Mouse (Mus musculus): ENCODE measurements around the gene Gm3448.
"Not testable (repeated sequence)": the region's sequence is repeated elsewhere in the genome, so short reads cannot be mapped to it uniquely, and the experiment has no call there.

The Gm3448 gene

GRCm38 (mm10) chr17:15041175-15041729 is at the start of gene Gm3448, which contains the start of the genes Ermard and Tcte3:
Gm3448 (minus strand) TSS chr17:15041537.
Ermard (plus strand) TSS chr17:15041208.
Tcte3 (minus strand) TSS chr17:15041488.
- DNase-seq (ENCODE audit: low read depth): not testable (repeated sequence)

- no peak for DNase-seq (ENCODE audit: low read depth)
Observed at GRCm38 (mm10) chr17:15088591-15089001, 47.3 kb upstream of the Gm3448 start.

DNA sequence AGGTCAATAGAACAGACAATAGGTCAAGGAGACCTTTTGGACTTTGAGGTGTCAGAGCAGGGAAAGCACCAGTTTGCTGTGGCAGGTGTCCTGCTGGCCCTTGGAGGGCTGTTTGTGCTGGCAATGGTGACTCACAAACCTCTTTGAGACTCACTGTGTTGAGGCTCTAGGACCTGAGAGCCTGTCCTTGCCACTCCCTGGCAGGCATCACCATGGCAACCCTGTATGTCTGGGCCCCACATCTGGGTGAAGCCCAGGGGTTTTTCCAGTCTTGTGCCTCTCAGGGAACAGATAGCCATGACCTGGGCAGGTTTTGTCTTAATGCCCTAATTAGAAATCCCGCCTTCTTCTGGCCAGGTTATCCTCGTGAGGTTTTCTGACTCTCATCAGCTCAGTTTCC is 46.8 kb upstream of the Gm3448 start:
- no peak for DNase-seq (ENCODE audit: low read depth)

GRCm38 (mm10) chr17:15085006-15085405 is 43.7 kb upstream of the Gm3448 start:
- no peak for DNase-seq (ENCODE audit: low read depth)

DNA sequence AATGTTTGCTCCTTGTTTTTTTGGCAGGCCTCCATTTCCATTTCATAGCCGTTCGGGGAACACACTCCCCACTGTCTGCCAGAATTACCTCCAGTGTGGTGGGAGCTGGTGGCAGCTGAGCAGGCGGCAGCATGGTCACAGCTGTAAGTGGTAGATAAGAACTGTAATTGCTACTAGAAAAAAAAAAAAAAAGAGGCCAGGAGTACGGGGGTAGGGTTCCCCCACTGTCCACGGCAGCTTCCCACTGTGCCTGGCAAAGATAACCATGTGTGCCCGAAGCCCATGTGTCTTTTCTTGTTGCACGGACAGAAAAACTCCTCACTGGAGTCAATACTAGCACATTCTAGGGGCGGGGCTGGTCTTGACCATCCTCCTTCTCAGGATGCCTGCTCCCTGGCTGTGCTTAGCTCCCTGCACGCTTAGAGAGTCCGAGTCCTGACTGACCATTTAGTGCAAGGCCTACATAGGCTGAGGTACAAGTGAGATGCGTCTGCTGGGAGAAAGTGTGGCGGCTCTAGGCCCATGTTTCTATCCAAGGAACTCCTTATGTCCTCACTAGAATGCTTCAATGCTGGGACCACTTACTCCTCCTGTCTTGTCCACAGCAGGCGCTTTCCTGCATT is 43.0 kb upstream of the Gm3448 start:
- no peak for DNase-seq (ENCODE audit: low read depth)

DNA sequence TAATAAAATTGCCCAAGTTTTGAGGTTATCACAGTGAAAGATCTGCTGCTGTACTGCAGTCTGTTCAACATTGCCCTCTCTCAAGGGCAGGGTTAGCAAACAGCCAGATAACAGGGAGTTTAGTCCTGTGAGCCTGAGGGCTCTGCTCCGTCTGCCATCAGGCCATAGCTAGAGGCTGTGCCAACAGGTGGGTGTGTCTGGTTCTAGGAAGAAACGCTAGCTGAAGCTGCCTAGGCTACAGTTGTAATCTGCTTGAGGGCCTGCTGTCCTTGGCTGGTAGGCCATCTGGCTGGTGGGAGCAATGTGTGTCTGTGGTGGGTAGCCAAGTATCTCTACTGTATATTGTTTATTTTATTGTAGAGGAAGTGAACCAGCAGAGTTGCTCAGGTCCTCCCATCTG is 36.2 kb upstream of the Gm3448 start:
- DNase-seq (ENCODE audit: low read depth): no peak

DNA sequence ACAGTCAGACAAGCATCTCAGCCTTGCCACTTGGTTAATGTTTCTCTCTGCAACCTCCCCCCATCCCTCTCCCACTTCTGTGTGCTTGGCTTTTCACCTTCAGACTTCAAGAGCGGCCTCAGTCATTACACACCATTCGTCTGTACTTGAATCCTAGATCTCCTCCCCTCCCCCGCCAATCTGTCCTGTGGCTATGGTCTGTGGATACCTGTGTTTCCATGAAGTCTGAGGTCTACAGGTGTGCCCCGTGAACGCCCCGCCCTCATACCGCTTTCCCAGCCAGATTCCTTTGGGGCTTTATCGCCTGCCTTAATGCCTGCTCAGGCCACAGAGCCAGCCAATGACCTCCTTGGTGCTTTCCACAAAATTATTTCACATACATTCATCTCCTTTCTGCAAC is 33.7 kb upstream of the Gm3448 start:
- DNase-seq (ENCODE audit: low read depth): no peak

DNA sequence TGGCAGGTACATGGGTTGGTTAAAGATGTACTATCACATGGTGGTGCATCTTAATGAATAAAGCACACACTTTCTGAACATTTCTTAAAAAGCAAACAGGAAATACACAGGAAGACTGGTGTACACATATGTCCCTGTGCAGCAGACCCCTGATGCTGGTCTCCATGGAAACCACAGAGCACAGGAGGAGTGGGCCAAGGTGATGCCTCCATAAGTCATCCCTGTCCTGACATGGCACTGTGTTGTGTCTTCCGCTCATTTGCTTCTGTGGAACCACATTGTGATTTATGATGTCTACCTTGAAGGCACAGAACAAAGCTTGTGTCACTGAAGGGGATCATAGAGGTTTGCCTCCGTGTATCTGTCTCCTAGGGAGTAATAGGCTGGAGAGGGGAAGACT is 30.9 kb upstream of the Gm3448 start:
- DNase-seq (ENCODE audit: low read depth): no peak

DNA sequence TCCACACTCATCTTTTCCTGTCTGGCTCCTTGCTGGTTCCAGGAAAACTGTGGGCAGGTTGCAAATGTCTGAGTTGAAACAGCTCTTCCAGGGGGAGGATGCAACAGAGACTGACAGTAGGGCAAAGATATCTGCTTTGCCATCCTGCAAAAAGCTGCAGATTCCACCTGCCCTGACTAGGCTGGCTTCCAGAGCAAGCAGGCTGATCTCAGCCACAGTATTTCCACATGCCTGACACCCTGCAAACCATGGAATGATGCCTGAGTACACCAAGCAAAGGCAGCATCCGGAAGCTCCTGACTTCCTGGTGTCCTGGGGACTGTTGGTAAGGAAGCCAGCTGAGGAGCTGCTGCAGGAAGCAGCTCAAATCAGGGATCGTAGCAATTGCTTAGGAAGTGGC is 27.8 kb upstream of the Gm3448 start:
- no peak for DNase-seq (ENCODE audit: low read depth)

DNA sequence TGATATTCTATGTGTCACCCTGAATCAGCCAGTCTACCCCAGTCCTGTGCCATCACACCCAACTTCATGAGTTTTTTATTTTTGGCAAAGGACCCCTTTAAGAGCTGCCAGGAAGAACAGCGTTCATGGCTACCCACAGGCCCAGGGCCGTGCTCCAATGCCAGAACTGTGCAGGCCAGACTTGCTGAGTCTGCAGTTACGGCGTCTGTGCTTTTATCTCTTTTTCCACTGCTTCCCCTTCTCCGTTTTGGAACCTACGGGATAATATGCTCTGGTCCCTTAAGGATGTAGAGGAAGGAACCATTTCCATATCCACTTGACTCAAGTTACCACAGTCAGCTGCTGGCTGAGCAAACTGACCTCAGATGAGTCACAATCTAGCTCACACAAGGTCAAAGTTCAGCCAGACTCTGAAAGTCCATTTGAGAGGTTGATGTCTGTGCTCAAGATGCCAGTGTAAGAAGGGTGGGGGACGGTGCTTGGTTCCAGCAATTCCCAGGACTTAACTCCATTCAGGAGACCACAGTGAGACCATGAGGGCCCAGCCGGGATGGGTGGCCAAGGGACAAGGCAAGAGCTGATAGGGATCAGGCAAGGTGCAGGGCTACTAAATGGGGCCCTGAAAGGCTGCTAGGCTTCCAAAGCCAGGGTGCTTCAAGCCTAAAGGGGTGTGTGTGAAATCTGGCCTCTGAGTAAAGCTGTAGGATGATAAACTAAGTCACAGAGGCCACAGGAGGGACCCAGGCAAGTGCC is 26.9 kb upstream of the Gm3448 start:
- no peak for DNase-seq (ENCODE audit: low read depth)

DNA sequence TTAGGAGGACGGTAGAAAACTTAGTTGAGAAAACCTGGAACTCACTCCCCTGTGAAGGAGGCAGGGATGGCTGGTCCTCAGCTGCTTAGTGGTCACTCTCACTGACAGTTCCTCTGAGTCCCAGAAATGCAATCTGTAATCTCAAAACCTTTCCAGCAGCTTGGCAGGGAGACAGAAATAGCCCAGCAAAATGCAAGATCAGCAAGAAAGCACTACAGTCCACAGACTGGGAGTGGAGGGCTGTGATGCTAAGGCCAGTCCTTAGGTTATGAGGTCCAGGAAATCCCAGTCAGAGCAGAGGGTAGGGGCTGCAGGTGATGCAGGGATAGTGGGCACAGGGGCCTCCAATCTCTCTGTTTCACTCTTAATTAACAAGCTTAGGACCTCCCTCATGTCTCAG is 25.6 kb upstream of the Gm3448 start:
- DNase-seq (ENCODE audit: low read depth): no peak

DNA sequence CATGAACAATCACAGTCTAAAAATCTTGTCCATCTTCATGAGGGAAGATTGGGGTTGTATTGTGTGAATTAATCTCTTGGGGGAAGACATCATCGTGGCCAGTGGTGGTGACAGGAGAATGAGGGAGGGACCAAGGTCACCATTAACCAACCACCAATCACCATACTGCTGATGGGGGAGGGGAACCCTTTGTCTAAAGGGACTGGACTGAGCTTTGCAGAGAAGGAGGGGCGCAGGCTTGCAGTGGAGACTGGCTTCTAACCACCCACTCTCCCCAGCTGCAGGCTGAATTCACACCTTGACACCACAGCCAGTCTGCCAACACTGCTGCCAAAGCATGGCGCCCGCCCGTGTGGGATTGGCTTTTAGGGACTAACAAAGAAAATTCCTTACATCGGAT is 24.7 kb upstream of the Gm3448 start:
- no peak for DNase-seq (ENCODE audit: low read depth)

- peak; percentile 37 for DNase-seq (ENCODE audit: low read depth)
Observed at GRCm38 (mm10) chr17:15065391-15066024, 24.2 kb upstream of the Gm3448 start.

DNA sequence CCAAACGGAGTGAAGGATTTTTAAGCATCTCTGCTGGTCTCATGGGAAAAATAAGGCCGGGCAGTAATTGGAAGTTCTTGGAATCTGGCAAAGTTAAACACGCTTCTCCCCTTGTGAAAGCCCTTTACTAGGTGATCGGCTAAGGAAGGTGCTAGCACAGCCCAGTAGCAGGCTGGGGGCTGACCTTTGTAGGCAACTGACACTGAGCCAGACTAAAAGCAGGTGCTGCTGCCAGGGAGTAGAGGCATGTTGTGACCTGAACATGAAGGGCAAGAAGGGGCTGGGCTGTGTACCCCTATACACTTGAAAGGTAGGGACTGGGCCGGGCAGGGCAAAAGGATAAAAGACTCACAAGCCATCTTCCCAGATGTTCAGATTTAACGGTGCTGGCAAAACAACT is 19.0 kb upstream of the Gm3448 start:
- DNase-seq (ENCODE audit: low read depth): no peak

- no peak for DNase-seq (ENCODE audit: low read depth)
Observed at GRCm38 (mm10) chr17:15059646-15060045, 18.3 kb upstream of the Gm3448 start.

- no peak for DNase-seq (ENCODE audit: low read depth)
Observed at GRCm38 (mm10) chr17:15058161-15058591, 16.8 kb upstream of the Gm3448 start.

DNA sequence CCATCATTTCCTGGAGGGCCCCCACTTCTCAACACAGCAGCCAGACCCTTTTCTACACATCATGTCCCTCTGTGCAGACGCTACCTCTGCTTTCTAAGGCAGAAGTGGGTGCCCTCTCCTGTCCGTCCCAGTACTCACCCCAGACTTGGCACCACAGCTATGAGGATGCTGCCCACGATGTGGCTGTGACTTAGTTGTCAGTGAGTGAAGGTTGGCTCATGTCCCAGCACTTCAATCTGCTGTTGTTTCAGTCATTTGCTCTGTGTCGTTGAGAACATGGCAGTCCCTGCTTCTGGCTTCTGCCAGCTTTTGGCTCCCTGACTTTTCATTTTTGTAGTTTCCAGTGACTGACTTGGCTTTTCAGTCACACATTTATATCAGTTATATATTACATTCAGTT is 14.6 kb upstream of the Gm3448 start:
- DNase-seq (ENCODE audit: low read depth): no peak

GRCm38 (mm10) chr17:15053829-15054200 is 12.5 kb upstream of the Gm3448 start:
- DNase-seq (ENCODE audit: low read depth): not testable (repeated sequence)

DNA sequence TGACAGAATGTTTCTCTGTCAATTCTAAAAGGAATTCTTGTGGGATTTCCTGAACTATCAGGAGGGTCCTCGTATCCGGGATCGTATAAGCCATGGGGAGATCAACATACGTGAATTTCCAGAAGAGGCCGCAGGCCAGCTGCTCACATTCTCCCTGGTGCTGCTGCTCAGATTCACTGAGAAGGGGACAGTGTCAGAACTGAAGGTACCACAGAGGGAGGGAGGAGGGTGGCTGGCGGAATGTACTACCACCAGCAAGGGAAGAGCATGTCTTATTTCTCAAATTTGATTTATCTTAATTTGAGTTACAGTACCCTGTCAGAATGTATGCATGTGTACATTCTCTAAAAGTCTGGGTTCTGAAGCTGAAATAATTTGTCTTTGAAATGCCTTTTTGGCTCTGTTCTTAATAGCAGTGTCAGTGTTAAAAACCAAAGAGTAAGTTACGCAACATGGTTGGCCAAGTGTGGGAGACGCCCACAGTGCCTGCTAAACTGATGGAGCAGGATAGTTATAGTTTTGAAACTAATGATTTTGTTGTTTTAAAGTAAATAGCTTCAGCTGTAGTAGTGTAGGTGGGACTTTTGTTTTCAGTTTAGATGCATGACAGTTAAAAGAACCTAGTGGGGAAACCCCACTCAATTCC is 12.0 kb upstream of the Gm3448 start:
- not testable (repeated sequence) for DNase-seq (ENCODE audit: low read depth)

GRCm38 (mm10) chr17:15052766-15053165 is 11.4 kb upstream of the Gm3448 start:
- DNase-seq (ENCODE audit: low read depth): not testable (repeated sequence)

DNA sequence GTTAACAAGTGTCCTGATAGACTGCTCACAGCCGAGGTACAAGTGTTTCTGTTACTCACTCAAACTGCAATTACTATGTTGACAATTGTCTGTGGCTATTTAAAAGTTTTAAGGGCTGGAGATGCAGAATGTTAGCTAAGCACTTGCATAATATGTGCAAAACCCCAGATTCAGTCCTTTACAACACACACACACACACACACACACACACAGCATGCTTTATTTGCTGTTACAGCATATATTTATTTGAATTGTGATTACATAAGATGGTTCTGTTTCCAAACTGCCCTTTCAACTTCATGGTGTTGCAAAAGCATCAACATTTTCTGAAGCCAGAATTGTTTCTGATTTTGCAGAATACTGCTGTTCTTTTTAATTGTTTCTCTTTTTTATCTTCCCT is 9.0 kb upstream of the Gm3448 start:
- not testable (repeated sequence) for DNase-seq (ENCODE audit: low read depth)

DNA sequence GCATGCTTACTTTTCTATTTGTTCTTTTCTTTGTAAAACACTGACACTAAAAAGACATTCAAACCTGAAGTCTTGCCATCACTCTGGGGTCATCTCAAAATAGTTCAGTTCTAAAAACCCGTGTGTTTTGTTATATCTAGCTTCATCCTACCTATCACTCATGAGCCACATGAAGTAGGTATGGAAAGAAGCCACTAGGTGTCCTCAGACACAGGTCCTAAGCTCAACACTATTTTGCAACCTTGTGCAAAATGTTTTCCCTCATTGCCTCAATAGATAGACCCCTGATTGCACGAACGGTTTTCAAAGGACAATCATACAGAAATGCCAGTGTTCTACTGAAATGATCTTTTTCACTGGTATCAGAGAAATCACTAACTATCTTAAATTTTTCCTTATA is 882 bp downstream of the Gm3448 start:
- not testable (repeated sequence) for DNase-seq (ENCODE audit: low read depth)
